In the genomic region with DNA sequence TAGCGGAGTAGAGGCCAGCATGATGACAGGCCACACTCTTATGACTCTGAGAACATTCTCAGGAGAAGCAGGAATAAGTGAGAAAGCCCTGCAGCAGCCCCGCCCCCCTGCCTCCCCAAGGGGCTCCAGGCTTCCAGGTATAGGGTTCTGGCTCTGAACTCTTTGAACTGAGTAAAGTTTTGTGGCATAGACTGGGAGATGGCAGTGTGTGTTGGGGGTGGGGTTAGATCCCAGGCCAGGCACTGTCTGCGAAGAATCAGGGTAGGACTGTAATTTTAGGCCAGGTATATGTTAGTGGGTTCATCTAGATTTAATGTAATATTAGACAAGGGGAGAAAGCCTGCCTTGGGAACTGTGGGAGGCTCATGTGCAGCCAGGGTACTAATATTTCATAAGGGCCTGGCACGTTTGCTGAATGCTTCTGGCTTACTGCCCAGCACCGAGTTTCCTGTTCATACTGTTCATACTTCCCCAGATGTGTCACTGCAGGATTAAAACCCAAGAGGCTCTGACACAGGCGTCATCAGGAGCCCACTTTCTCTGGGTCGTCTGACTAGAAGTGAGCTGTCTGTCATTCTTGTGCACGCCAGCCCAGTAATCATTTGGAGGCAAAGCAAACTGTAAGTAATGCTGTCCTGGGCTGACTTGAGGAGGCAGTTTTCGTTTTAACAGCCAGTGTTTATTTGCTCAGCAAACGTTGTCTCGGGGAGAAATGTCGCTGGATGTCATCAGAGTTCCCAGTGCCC, we compare ENCODE assay signal across 8 mouse cellular contexts. TPM values are rescaled to one million over a fixed set of nuclear protein-coding genes. Genes with fewer than 3 reads are reported as not detected.
DNase-seq lines count a peak whose midpoint lies in the region; ATAC-seq and TF ChIP-seq lines count a peak whose summit lies in the region.

Gene Il1r1, plus strand, starts transcription at position 542 of the 746 bp plus-strand sequence.

- TF ChIP-seq EP300 in lung, postnatal 0 days (IDR thresholded peaks at IDR 0.05) = peak; percentile 77

- no peak for TF ChIP-seq CTCF in lung, postnatal 0 days (IDR thresholded peaks at IDR 0.05)

- H3K27ac ChIP-seq in lung, postnatal 0 days (ENCODE audit: low read length) = peak within 1 kb of the TSS; percentile 60

- no peaks in the 10 kb centered on the region for H3K27me3 ChIP-seq in lung, postnatal 0 days (replicated peaks; ENCODE audit: insufficient read depth, low read length)

- peaks cover 16% of the 10 kb centered on the region; the same call in 1 of the 2 replicates for H3K4me1 ChIP-seq in lung, postnatal 0 days (ENCODE audit: insufficient read depth, low read depth, low read length)

- H3K4me2 ChIP-seq in lung, postnatal 0 days (replicated peaks; ENCODE audit: low read depth, low read length) = peak within 1 kb of the TSS; percentile 51

- ATAC-seq in lung, postnatal 0 days = peak; percentile 89
- ATAC-seq in frontal cortex, adult (ENCODE audit: low TSS enrichment) = no peak

- peak; percentile 20 to 21 for DNase-seq in cerebellum, postnatal 10 days
- no peak for DNase-seq in cerebellum, adult 18-20 months
- DNase-seq in adrenal gland, adult 18-20 months (ENCODE audit: low spot score in 2 of 2) = peak; percentile 66 to 71
- peak; percentile 63 to 79 for DNase-seq in gastrocnemius, postnatal 4 days (ENCODE audit: low spot score in 2 of 2)
- peak; percentile 65 to 79 for DNase-seq in kidney, adult 8-10 months
- peak; percentile 93 for DNase-seq in lung, postnatal 0 days (ENCODE audit: low spot score)
- peak; percentile 57 for DNase-seq in testis, postnatal 14 days (ENCODE audit: low spot score)

- H3K4me3 ChIP-seq in lung, postnatal 0 days (ENCODE audit: low read depth, low read length) = peak within 1 kb of the TSS; percentile 30

- no peaks in the 10 kb centered on the region for H3K9me3 ChIP-seq in lung, postnatal 0 days (ENCODE audit: low read length)

- no peaks in the 10 kb centered on the region for H3K36me3 ChIP-seq in lung, postnatal 0 days (ENCODE audit: insufficient read depth, low read length)

- 17% methylated on average over 12 of the region's 12 CpGs for WGBS in lung, postnatal 0 days

- H3K9ac ChIP-seq in lung, postnatal 0 days (replicated peaks; ENCODE audit: low read depth) = no peak within 1 kb of the TSS

RNA-seq across cellular contexts. Expression of gene Il1r1, which starts in this region (rescaled TPM):
- 1 to 10 TPM; 3.6 to 4.3 TPM for total RNA-seq in adrenal gland, adult 18-20 months (2021)
- 1 to 10 TPM; 6.3 to 6.4 TPM for total RNA-seq in gastrocnemius, postnatal 4 days (2021)
- polyA plus RNA-seq in lung, postnatal 0 days (2015; fragmentation: Nextera tagmentation; extraction: Ambion mirVana) = 13.5 and 14.1 TPM in 2 replicates

Comparison
In these comparisons a context has a peak if more than half of its experiments do, and no peak if none do; other contexts are left out.
1. DNase-seq: peak in cerebellum, postnatal 10 days (2 of 2), adrenal gland, adult 18-20 months (2 of 2), gastrocnemius, postnatal 4 days (2 of 2), kidney, adult 8-10 months (2 of 2), lung, postnatal 0 days (single experiment) and testis, postnatal 14 days (single experiment); none in cerebellum, adult 18-20 months (0 of 2).